Mouse (Mus musculus) forebrain, embryonic 16.5 days (tissue): ENCODE data around the gene Rab6b. TPM values are rescaled to one million over a fixed set of nuclear protein-coding genes. Genes with fewer than 3 reads are reported as not detected.

Source experiments
- ATAC-seq: fragments of 200-750 bp; cut with Nextera tagmentation; 2 replicates; pipeline ENCODE4 v1.8.0; 2017; ENCODE audit warnings: mild to moderate bottlenecking, moderate library complexity
- H3K27ac ChIP-seq: fragments of 300-500 bp; sonication (generic); 2 replicates; pipeline ENCODE4 v1.5.1; 2014; ENCODE audit warnings: low read length, control low read depth
- H3K27me3 ChIP-seq: fragments of 300-500 bp; sonication (generic); replicated peaks from 2 replicates; pipeline ENCODE4 v1.6.1; 2014; ENCODE audit warnings: low read length; ENCODE audit not compliant: control insufficient read depth, insufficient read depth
- H3K36me3 ChIP-seq: fragments of 300-500 bp; sonication (generic); 2 replicates; pipeline ENCODE4 v1.6.1; 2014; ENCODE audit not compliant: control insufficient read depth, insufficient read depth
- H3K4me1 ChIP-seq: fragments of 300-500 bp; sonication (generic); replicated peaks from 2 replicates; pipeline ENCODE4 v1.6.1; 2014; ENCODE audit warnings: low read length; ENCODE audit not compliant: control insufficient read depth, insufficient read depth
- H3K4me2 ChIP-seq: fragments of 300-500 bp; sonication (generic); 2 replicates; pipeline ENCODE4 v1.6.1; 2014; ENCODE audit warnings: mild to moderate bottlenecking, low read length, control low read depth
- H3K4me3 ChIP-seq: fragments of 300-500 bp; sonication (generic); replicated peaks from 2 replicates; pipeline ENCODE4 v1.5.1; 2014; ENCODE audit warnings: mild to moderate bottlenecking, low read length, control low read depth
- H3K9ac ChIP-seq: fragments of 300-500 bp; sonication (generic); replicated peaks from 2 replicates; pipeline ENCODE4 v1.6.1; 2014; ENCODE audit warnings: low read depth, low read length, control low read depth
- H3K9me3 ChIP-seq: fragments of 300-500 bp; sonication (generic); 2 replicates; pipeline ENCODE4 v1.6.1; 2016; ENCODE audit warnings: low read length; ENCODE audit not compliant: control insufficient read depth
- WGBS: fragments of 180-500 bp; shearing (Covaris S2); extraction: QIAGEN DNeasy Blood & Tissue Kit; methylation state at CpG from one replicate; pipeline ENCODE4 v1.1.7; 2014; 5-methylcytosine and 5-hydroxymethylcytosine counted together
- polyA plus RNA-seq: library from polyadenylated mRNA; unstranded; fragments of >200 nt; fragmentation: Nextera tagmentation; extraction: Ambion mirVana; gene quantifications from 2 replicates; pipeline ENCODE4 v1.2.1, GENCODE M21; 2015

Rab6b gene
- polyA plus RNA-seq, 1 experiment from 2014 or later, result 77.9 TPM

- Histone ChIP-seq H3K4me2 (no peak overlapping the region), H3K9ac (no peak overlapping the region), H3K36me3 (no peaks in the 10 kb centered on the region), H3K27ac (no peak overlapping the region), H3K4me1 (no peaks in the 10 kb centered on the region), H3K27me3 (no peaks in the 10 kb centered on the region), H3K4me3 (no peak overlapping the region), H3K9me3 (0 out of 2 replicates have a peak, but pooled peaks cover 2% of the 10 kb centered on the region)
- 64% methylated on average over 21 of the region's 21 CpGs for WGBS
- ATAC-seq, result no peak
Measured at GRCm38 (mm10) chr9:103076836-103077531, 34.6 kb upstream of the Rab6b start.

- Histone ChIP-seq H3K9ac (no peak overlapping the region), H3K9me3 (0 out of 2 replicates have a peak, but pooled peaks cover 2% of the 10 kb centered on the region), H3K36me3 (no peaks in the 10 kb centered on the region), H3K27ac (no peak overlapping the region), H3K27me3 (no peaks in the 10 kb centered on the region), H3K4me1 (no peaks in the 10 kb centered on the region), H3K4me3 (no peak overlapping the region), H3K4me2 (no peak overlapping the region)
- ATAC-seq, result no peak
- 94% methylated on average over 6 of the region's 6 CpGs for WGBS
Measured at GRCm38 (mm10) chr9:103078194-103078691, 33.3 kb upstream of the Rab6b start.

GRCm38 (mm10) chr9:103080211-103080610, 31.4 kb upstream of the Rab6b start:
- Histone ChIP-seq H3K4me1 (no peaks in the 10 kb centered on the region), H3K4me3 (no peak overlapping the region), H3K27ac (no peak overlapping the region), H3K4me2 (no peak overlapping the region), H3K9me3 (no peaks in the 10 kb centered on the region), H3K27me3 (no peaks in the 10 kb centered on the region), H3K9ac (no peak overlapping the region), H3K36me3 (no peaks in the 10 kb centered on the region)
- 97% methylated on average over 3 of the region's 3 CpGs for WGBS
- no peak for ATAC-seq

- H3K36me3 ChIP-seq, result no peaks in the 10 kb centered on the region
- H3K4me1 ChIP-seq, result no peaks in the 10 kb centered on the region
- H3K9me3 ChIP-seq, result no peaks in the 10 kb centered on the region
- H3K27me3 ChIP-seq, result no peaks in the 10 kb centered on the region
- no peak for ATAC-seq
- no peak overlapping the region for H3K9ac ChIP-seq
- H3K4me2 ChIP-seq, result no peak overlapping the region
- H3K27ac ChIP-seq, result no peak overlapping the region
- WGBS, result 81% methylated on average over 8 of the region's 8 CpGs
- H3K4me3 ChIP-seq, result no peak overlapping the region
Measured at GRCm38 (mm10) chr9:103082246-103082975, 29.2 kb upstream of the Rab6b start.

GRCm38 (mm10) chr9:103083405-103083804, 28.2 kb upstream of the Rab6b start:
- Histone ChIP-seq H3K36me3 (no peaks in the 10 kb centered on the region), H3K4me3 (no peak overlapping the region), H3K4me1 (no peaks in the 10 kb centered on the region), H3K27me3 (no peaks in the 10 kb centered on the region), H3K27ac (no peak overlapping the region), H3K9me3 (no peaks in the 10 kb centered on the region), H3K4me2 (no peak overlapping the region), H3K9ac (no peak overlapping the region)
- ATAC-seq, result no peak
- WGBS, result 64% methylated on average over 3 of the region's 3 CpGs

- no peaks in the 10 kb centered on the region for H3K36me3 ChIP-seq
- H3K27ac ChIP-seq, result no peak overlapping the region
- H3K4me3 ChIP-seq, result no peak overlapping the region
- H3K9ac ChIP-seq, result no peak overlapping the region
- no peaks in the 10 kb centered on the region for H3K4me1 ChIP-seq
- no peak overlapping the region for H3K4me2 ChIP-seq
- WGBS, result 67% methylated on average over 6 of the region's 6 CpGs
- H3K27me3 ChIP-seq, result no peaks in the 10 kb centered on the region
- no peak for ATAC-seq
- no peaks in the 10 kb centered on the region for H3K9me3 ChIP-seq
Measured at GRCm38 (mm10) chr9:103086736-103087135, 24.9 kb upstream of the Rab6b start.

GRCm38 (mm10) chr9:103087301-103087700, 24.3 kb upstream of the Rab6b start:
- no peaks in the 10 kb centered on the region for H3K36me3 ChIP-seq
- H3K9ac ChIP-seq, result no peak overlapping the region
- peaks cover under 1% of the 10 kb centered on the region; the same call in 1 of the 2 replicates for H3K4me1 ChIP-seq
- WGBS, result 75% methylated on average over 8 of the region's 8 CpGs
- H3K4me2 ChIP-seq, result no peak overlapping the region
- H3K4me3 ChIP-seq, result no peak overlapping the region
- H3K27me3 ChIP-seq, result no peaks in the 10 kb centered on the region
- H3K27ac ChIP-seq, result no peak overlapping the region
- no peak for ATAC-seq
- H3K9me3 ChIP-seq, result no peaks in the 10 kb centered on the region

- H3K36me3 ChIP-seq, result no peaks in the 10 kb centered on the region
- 50% methylated on average over 2 of the region's 2 CpGs for WGBS
- peaks cover 4% of the 10 kb centered on the region; the same call in 1 of the 2 replicates for H3K4me1 ChIP-seq
- no peak overlapping the region for H3K9ac ChIP-seq
- H3K27ac ChIP-seq, result no peak overlapping the region
- H3K4me2 ChIP-seq, result no peak overlapping the region
- ATAC-seq, result no peak
- H3K4me3 ChIP-seq, result no peak overlapping the region
- no peaks in the 10 kb centered on the region for H3K9me3 ChIP-seq
- no peaks in the 10 kb centered on the region for H3K27me3 ChIP-seq
Measured at GRCm38 (mm10) chr9:103088661-103089060, 22.9 kb upstream of the Rab6b start.

- Histone ChIP-seq H3K4me3 (no peak overlapping the region), H3K27me3 (no peaks in the 10 kb centered on the region), H3K36me3 (no peaks in the 10 kb centered on the region), H3K4me2 (no peak overlapping the region), H3K9ac (no peak overlapping the region), H3K27ac (no peak overlapping the region), H3K9me3 (no peaks in the 10 kb centered on the region), H3K4me1 (peaks cover 4% of the 10 kb centered on the region; the same call in 1 of the 2 replicates)
- WGBS, result 69% methylated on average over 9 of the region's 9 CpGs
- ATAC-seq, result no peak
Measured at GRCm38 (mm10) chr9:103090116-103090875, 21.3 kb upstream of the Rab6b start.
